Mouse (Mus musculus) left cerebral cortex, postnatal 25 days (tissue): ENCODE measurements around the gene Dll3. TPM values are rescaled to one million over a fixed set of nuclear protein-coding genes. Genes with fewer than 3 reads are reported as not detected.

Source experiments
- DNase-seq, 2 experiments: peaks; one replicate each; pipeline ENCODE4 v3.0.0; 2022; ENCODE audit warnings: low spot score in 2 of 2, mixed read lengths in 1 of 2
- intact Hi-C: fragments of 180-260 bp; cut with DNase I; formaldehyde crosslinking; loops from one replicate; pipeline ENCODE4 v1.15.1; 2025
- total RNA-seq, 2 experiments: library from RNA; stranded (reverse); gene quantifications; 2 replicates each; pipeline ENCODE4 v1.2.3; 2021

Gene Dll3
- total RNA-seq, 2 experiments from 2014 or later, result 1.4 to 2.0 TPM

- intact Hi-C loops, result loop anchor here (5.0 kb wide), 1 partner anchor 76 kb away; no protein-coding TSS in a partner anchor
- DNase-seq, result no peak
These were observed 9.3 kb upstream of the Dll3 start for GRCm38 (mm10) chr7:28311151-28311925.

GRCm38 (mm10) chr7:28309737-28310136 is 7.7 kb upstream of the Dll3 start:
- intact Hi-C loops, result loop anchor here (5.0 kb wide), 1 partner anchor 78 kb away; no protein-coding TSS in a partner anchor

GRCm38 (mm10) chr7:28306216-28306615 is 4.2 kb upstream of the Dll3 start:
- DNase-seq, result no peak

More at GRCm38 (mm10) chr7:28309737-28310136, 7.7 kb upstream of the Dll3 start:
- DNase-seq, result no peak

GRCm38 (mm10) chr7:28305641-28306040 is 3.6 kb upstream of the Dll3 start:
- intact Hi-C loops, result no loop called here

More at GRCm38 (mm10) chr7:28306216-28306615, 4.2 kb upstream of the Dll3 start:
- intact Hi-C loops, result no loop called here

GRCm38 (mm10) chr7:28298837-28299625 is 3.0 kb downstream of the Dll3 start:
- peak; percentile 38 to 50 for DNase-seq
- intact Hi-C loops, result loop anchor here (2.0 to 5.0 kb wide), 2 partner anchors 150 to 247 kb away; partner anchors contain the start of gene Psmc4

More at GRCm38 (mm10) chr7:28305641-28306040, 3.6 kb upstream of the Dll3 start:
- DNase-seq, result no peak

- DNase-seq, result peak; percentile 70 to 75
- intact Hi-C loops, result no loop called here
These were observed 7.6 kb downstream of the Dll3 start for GRCm38 (mm10) chr7:28294481-28294880.

GRCm38 (mm10) chr7:28290638-28291590 is 11.1 kb downstream of the Dll3 start, which contains the start of gene Selenov:
Gene Selenov (minus strand): TSS chr7:28291186.
- DNase-seq, result peak; percentile 44 to 61

GRCm38 (mm10) chr7:28290165-28290564 is 11.9 kb downstream of the Dll3 start:
- intact Hi-C loops, result no loop called here
- DNase-seq, result no peak

More at GRCm38 (mm10) chr7:28290638-28291590, 11.1 kb downstream of the Dll3 start, which contains the start of gene Selenov:
- intact Hi-C loops, result no loop called here

GRCm38 (mm10) chr7:28280630-28281029 is 21.4 kb downstream of the Dll3 start:
- intact Hi-C loops, result no loop called here
- DNase-seq, result no peak

GRCm38 (mm10) chr7:28278279-28278652 is 23.8 kb downstream of the Dll3 start:
- no peak for DNase-seq
- intact Hi-C loops, result no loop called here

- DNase-seq, result peak; percentile 96 to 98
- intact Hi-C loops, result no loop called here
These were observed 24.3 kb downstream of the Dll3 start, which contains the start of gene Eid2b for GRCm38 (mm10) chr7:28277615-28278278. Gene Eid2b (plus strand): TSS chr7:28277739.

- intact Hi-C loops, result no loop called here
- DNase-seq, result no peak
These were observed 24.8 kb downstream of the Dll3 start for GRCm38 (mm10) chr7:28277237-28277614.

- no peak for DNase-seq
- intact Hi-C loops, result no loop called here
These were observed 30.3 kb downstream of the Dll3 start for GRCm38 (mm10) chr7:28271761-28272160.

GRCm38 (mm10) chr7:28269355-28269754 is 32.7 kb downstream of the Dll3 start:
- intact Hi-C loops, result no loop called here
- no peak for DNase-seq

GRCm38 (mm10) chr7:28268576-28268975 is 33.5 kb downstream of the Dll3 start:
- DNase-seq, result no peak
- intact Hi-C loops, result no loop called here

- peak; percentile 61 to 68 for DNase-seq
- intact Hi-C loops, result no loop called here
These were observed 34.0 kb downstream of the Dll3 start for GRCm38 (mm10) chr7:28268042-28268531.

GRCm38 (mm10) chr7:28267129-28268041 is 34.7 kb downstream of the Dll3 start, which contains the start of gene Eid2:
Gene Eid2 (plus strand): TSS chr7:28267881.
- peak; percentile 91 to 95 for DNase-seq
- intact Hi-C loops, result loop anchor here (1.0 kb wide), 1 partner anchor 45 kb away; the partner anchor contains the start of gene Timm50
